Mouse (Mus musculus) heart, adult 2 months (tissue): ENCODE results near the gene Man1a2.

Source experiments
- CTCF ChIP-seq: fragments of 200-600 bp; IDR thresholded peaks from 2 replicates; pipeline ENCODE4 v1.8.1; 2022; ENCODE audit warnings: antibody characterized with exemption, mild to moderate bottlenecking, moderate library complexity
- EP300 ChIP-seq: fragments of 200-500 bp; IDR thresholded peaks from 2 replicates; pipeline ENCODE4 v1.6.1; 2011; ENCODE audit warnings: low read depth, low read length, control low read depth; ENCODE audit not compliant: insufficient read depth

- TF ChIP-seq EP300: no peak
- no peak for TF ChIP-seq CTCF
These were observed 3.7 kb downstream of the Man1a2 start for GRCm38 (mm10) chr3:100681448-100682092.
